Mouse (Mus musculus) midbrain, postnatal 0 days (tissue): ENCODE data around the gene Zzef1. TPM values are rescaled to one million over a fixed set of nuclear protein-coding genes. Genes with fewer than 3 reads are reported as not detected.

Source experiments
- ATAC-seq: fragments of 200-750 bp; cut with Nextera tagmentation; 2 replicates; pipeline ENCODE4 v1.8.0; 2017; ENCODE audit warnings: moderate number of reproducible peaks, mild to moderate bottlenecking, moderate TSS enrichment, moderate library complexity; ENCODE audit not compliant: low FRiP score
- DNase-seq: peaks from one replicate; pipeline ENCODE4 v3.0.0-alpha.2; 2015; ENCODE audit warnings: low spot score
- H3K27ac ChIP-seq: fragments of 300-500 bp; sonication (generic); 2 replicates; pipeline ENCODE4 v1.5.1; 2014; ENCODE audit warnings: low read depth, mild to moderate bottlenecking, low read length, mixed read lengths
- H3K27me3 ChIP-seq: fragments of 300-500 bp; sonication (generic); 2 replicates; pipeline ENCODE4 v1.6.1; 2014; ENCODE audit warnings: low read length, control low read depth, mixed read lengths; ENCODE audit not compliant: insufficient read depth
- H3K36me3 ChIP-seq: fragments of 300-500 bp; sonication (generic); 2 replicates; pipeline ENCODE4 v1.6.1; 2014; ENCODE audit warnings: low read length, control low read depth, mixed read lengths; ENCODE audit not compliant: insufficient read depth
- H3K4me1 ChIP-seq: fragments of 300-500 bp; sonication (generic); 2 replicates; pipeline ENCODE4 v1.6.1; 2014; ENCODE audit warnings: mild to moderate bottlenecking, control low read depth, antibody characterized with exemption, low read length, mixed read lengths; ENCODE audit not compliant: insufficient read depth
- H3K4me2 ChIP-seq: fragments of 300-500 bp; sonication (generic); 2 replicates; pipeline ENCODE4 v1.6.1; 2014; ENCODE audit warnings: low read depth, mild to moderate bottlenecking, low read length, mixed read lengths; ENCODE audit not compliant: poor library complexity, severe bottlenecking
- H3K4me3 ChIP-seq: fragments of 300-500 bp; sonication (generic); 2 replicates; pipeline ENCODE4 v1.5.1; 2014; ENCODE audit warnings: low read depth, mild to moderate bottlenecking, low read length, moderate library complexity
- H3K9ac ChIP-seq: fragments of 300-500 bp; sonication (generic); replicated peaks from 2 replicates; pipeline ENCODE4 v1.6.1; 2014; ENCODE audit warnings: mild to moderate bottlenecking, low read length, moderate library complexity, mixed read lengths; ENCODE audit not compliant: poor library complexity, severe bottlenecking
- H3K9me3 ChIP-seq: fragments of 300-500 bp; sonication (generic); 2 replicates; pipeline ENCODE4 v1.6.1; 2016; ENCODE audit warnings: low read length, control low read depth
- CTCF ChIP-seq: IDR thresholded peaks from 2 replicates; pipeline ENCODE4 v1.5.1; 2016; ENCODE audit warnings: antibody characterized with exemption, mild to moderate bottlenecking
- WGBS: fragments of 180-500 bp; shearing (Covaris S2); extraction: QIAGEN DNeasy Blood & Tissue Kit; methylation state at CpG from one replicate; pipeline ENCODE4 v1.1.7; 2014; 5-methylcytosine and 5-hydroxymethylcytosine counted together
- microRNA-seq: library from miRNA; unstranded; fragments of <30 nt; microRNA quantifications from one replicate; pipeline ENCODE4, GENCODE M21; 2016; ENCODE audit warnings: borderline number of aligned reads
- polyA plus RNA-seq: library from polyadenylated mRNA; unstranded; fragments of >200 nt; fragmentation: Nextera tagmentation; extraction: Ambion mirVana; gene quantifications from 2 replicates; pipeline ENCODE4 v1.2.1, GENCODE M21; 2015
- total RNA-seq: library from RNA; depleted of rRNA; stranded (reverse); fragments of >200 nt; gene quantifications from 2 replicates; pipeline ENCODE4 v1.2.3, GENCODE M21; 2014; rRNA removed

Gene Zzef1
- total and polyA plus RNA-seq, 2 experiments from 2014 or later, result 10.0 to 39.7 TPM

- no peak within 1 kb of the TSS for H3K9ac ChIP-seq
- no peaks in the 10 kb centered on the region for H3K36me3 ChIP-seq
- TF ChIP-seq CTCF, result no peak
- no peaks in the 10 kb centered on the region for H3K9me3 ChIP-seq
- DNase-seq (no peak), ATAC-seq (no peak)
- H3K4me2 ChIP-seq, result peak within 1 kb of the TSS; percentile 41
- WGBS, result 4% methylated on average over 66 of the region's 70 CpGs
- 0 out of 2 replicates have a peak, but pooled peaks cover 6% of the 10 kb centered on the region for H3K4me1 ChIP-seq
- no peak within 1 kb of the TSS for H3K27ac ChIP-seq
- H3K27me3 ChIP-seq, result peaks cover 35% of the 10 kb centered on the region
- H3K4me3 ChIP-seq, result peak within 1 kb of the TSS; percentile 23
Measured at GRCm38 (mm10) chr11:72961072-72961980, 165.3 kb downstream of the Zzef1 start, which contains the start of gene Atp2a3. Gene Atp2a3, plus strand, starts transcription at chr11:72961169.

- Histone ChIP-seq H3K4me3 (no peak overlapping the region), H3K4me2 (no peak overlapping the region), H3K27ac (no peak overlapping the region), H3K9me3 (no peaks in the 10 kb centered on the region), H3K9ac (no peak overlapping the region), H3K27me3 (peaks cover 35% of the 10 kb centered on the region), H3K36me3 (no peaks in the 10 kb centered on the region), H3K4me1 (0 out of 2 replicates have a peak, but pooled peaks cover 6% of the 10 kb centered on the region)
- WGBS, result 87% methylated on average over 2 of the region's 2 CpGs
- TF ChIP-seq CTCF, result no peak
- DNase-seq (no peak), ATAC-seq (no peak)
Measured at GRCm38 (mm10) chr11:72962378-72962777, 166.4 kb downstream of the Zzef1 start.

- DNase-seq, result no peak
- no peak overlapping the region for H3K4me3 ChIP-seq
- no peaks in the 10 kb centered on the region for H3K9me3 ChIP-seq
- no peak overlapping the region for H3K9ac ChIP-seq
- whole genome bisulfite sequencing, result 52% methylated on average over 7 of the region's 7 CpGs
- peaks cover 35% of the 10 kb centered on the region for H3K27me3 ChIP-seq
- H3K4me2 ChIP-seq, result no peak overlapping the region
- no peak for TF ChIP-seq CTCF
- ATAC-seq, result no peak
- H3K36me3 ChIP-seq, result no peaks in the 10 kb centered on the region
- no peak overlapping the region for H3K27ac ChIP-seq
- 0 out of 2 replicates have a peak, but pooled peaks cover 6% of the 10 kb centered on the region for H3K4me1 ChIP-seq
Measured at GRCm38 (mm10) chr11:72963058-72963788, 167.2 kb downstream of the Zzef1 start.

- Histone ChIP-seq H3K9me3 (no peaks in the 10 kb centered on the region), H3K9ac (no peak overlapping the region), H3K27ac (no peak overlapping the region), H3K27me3 (peaks cover 35% of the 10 kb centered on the region), H3K4me1 (0 out of 2 replicates have a peak, but pooled peaks cover 6% of the 10 kb centered on the region), H3K4me2 (no peak overlapping the region), H3K4me3 (no peak overlapping the region), H3K36me3 (no peaks in the 10 kb centered on the region)
- WGBS, result 65% methylated on average over 3 of the region's 3 CpGs
- DNase-seq (no peak), ATAC-seq (no peak)
- no peak for TF ChIP-seq CTCF
Measured at GRCm38 (mm10) chr11:72963789-72964294, 167.8 kb downstream of the Zzef1 start.

- no peaks in the 10 kb centered on the region for H3K36me3 ChIP-seq
- no peak for DNase-seq
- WGBS, result 87% methylated on average over 13 of the region's 13 CpGs
- H3K4me1 ChIP-seq, result no peaks in the 10 kb centered on the region
- no peaks in the 10 kb centered on the region for H3K27me3 ChIP-seq
- no peaks in the 10 kb centered on the region for H3K9me3 ChIP-seq
- H3K27ac ChIP-seq, result no peak overlapping the region
- ATAC-seq, result no peak
- H3K4me3 ChIP-seq, result no peak overlapping the region
- no peak overlapping the region for H3K4me2 ChIP-seq
- no peak overlapping the region for H3K9ac ChIP-seq
- TF ChIP-seq CTCF, result no peak
Measured at GRCm38 (mm10) chr11:72974995-72975503, 179.0 kb downstream of the Zzef1 start.

Small RNA genes within 50 kb of the gene (microRNA-seq; reads per million reads assigned to microRNA genes)
- gene Gm44467, result not detected

Other genes starting within 250 kb of the Zzef1 start
- gene Spns3, start 245.7 kb upstream of the Zzef1 start, total RNA-seq, result 0.22 and 0.24 TPM in 2 replicates
- not detected in 2 replicates for gene Spns3, start 245.7 kb upstream of the Zzef1 start, polyA plus RNA-seq
- 44.2 and 46.0 TPM in 2 replicates for gene Ube2g1, start 188.9 kb upstream of the Zzef1 start, total RNA-seq
- gene Ube2g1, start 188.9 kb upstream of the Zzef1 start, polyA plus RNA-seq, result 57.3 and 64.5 TPM in 2 replicates
- 48.1 and 66.8 TPM in 2 replicates for gene Ankfy1, start 106.2 kb upstream of the Zzef1 start, total RNA-seq
- 15.6 and 19.6 TPM in 2 replicates for gene Ankfy1, start 106.2 kb upstream of the Zzef1 start, polyA plus RNA-seq
- gene Cyb5d2, start 84 bp upstream of the Zzef1 start, total RNA-seq, result 9.6 and 9.9 TPM in 2 replicates
- gene Cyb5d2, start 84 bp upstream of the Zzef1 start, polyA plus RNA-seq, result 6.8 and 8.1 TPM in 2 replicates
- gene Atp2a3, start 164.9 kb downstream of the Zzef1 start, total RNA-seq, result 2.5 and 3.6 TPM in 2 replicates
- 2.3 and 2.7 TPM in 2 replicates for gene Atp2a3, start 164.9 kb downstream of the Zzef1 start, polyA plus RNA-seq
- gene P2rx1, start 202.9 kb downstream of the Zzef1 start, total RNA-seq, result 0.42 and 0.55 TPM in 2 replicates
- 0.16 and 0.39 TPM in 2 replicates for gene P2rx1, start 202.9 kb downstream of the Zzef1 start, polyA plus RNA-seq
- gene Camkk1, start 222.8 kb downstream of the Zzef1 start, total RNA-seq, result 26.7 and 28.6 TPM in 2 replicates
- gene Camkk1, start 222.8 kb downstream of the Zzef1 start, polyA plus RNA-seq, result 27.7 and 30.2 TPM in 2 replicates